Mouse (Mus musculus) G1E (cell line): ENCODE measurements around the gene Wfdc10.

Source experiments
- CTCF ChIP-seq: IDR thresholded peaks from 2 replicates; pipeline ENCODE4 v1.5.1; 2012; ENCODE audit warnings: low read depth, low read length, inconsistent platforms, mixed read lengths
- GATA1 ChIP-seq: IDR thresholded peaks from 2 replicates; pipeline ENCODE4 v1.6.1; 2012; ENCODE audit warnings: borderline replicate concordance, low read length, inconsistent platforms, mixed read lengths
- GATA2 ChIP-seq: IDR thresholded peaks from 2 replicates; pipeline ENCODE4 v1.6.1; 2012; ENCODE audit warnings: low read depth, low read length, inconsistent platforms, borderline replicate concordance
- POLR2AphosphoS5 ChIP-seq: IDR thresholded peaks from 2 replicates; pipeline ENCODE4 v1.6.1; 2012; ENCODE audit warnings: low read depth, low read length, inconsistent platforms; ENCODE audit not compliant: insufficient replicate concordance
- TAL1 ChIP-seq: conservative IDR thresholded peaks from 2 replicates; pipeline ENCODE4 v1.6.1; 2012; ENCODE audit warnings: low read depth, low read length, inconsistent platforms, mixed read lengths

DNA sequence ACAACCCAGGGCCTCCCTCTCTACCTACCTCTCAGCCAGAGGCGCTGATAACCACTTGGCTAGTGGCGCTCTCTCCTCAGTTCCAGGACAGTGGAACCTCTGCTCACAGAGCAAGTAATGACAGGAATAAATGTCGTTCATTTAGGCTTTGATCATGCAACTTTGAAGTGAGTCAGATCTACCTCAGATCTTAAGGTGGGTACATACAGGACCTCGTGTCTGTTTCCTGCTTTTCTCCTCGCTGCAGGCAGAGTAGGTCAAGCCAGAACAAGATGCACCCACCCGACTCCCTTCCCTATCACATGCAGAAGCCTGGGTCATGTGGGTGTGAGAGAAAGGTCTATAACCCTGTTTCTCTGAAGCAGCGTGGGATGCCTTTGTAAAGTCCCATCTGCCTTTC is 18.1 kb downstream of the Wfdc10 start, which contains the start of gene Wfdc11:
- TF ChIP-seq CTCF (no peak), TAL1 (no peak), GATA1 (no peak), POLR2AphosphoS5 (no peak), GATA2 (no peak)
